Mouse (Mus musculus): ENCODE data around the gene Gm1043. TPM values are rescaled to one million over a fixed set of nuclear protein-coding genes. Genes with fewer than 3 reads are reported as not detected.

Gm1043 gene
- polyA plus RNA-seq, 1 experiment: 0.38 TPM

- Histone ChIP-seq H3K4me3 (replicated peaks; ENCODE audit: extremely low read depth, low read depth, low read length) (no peak overlapping the region), H3K4me1 (ENCODE audit: control insufficient read depth, insufficient read depth, low read length) (no peaks in the 10 kb centered on the region)
- DNase-seq: no peak
- TF ChIP-seq CTCF (IDR thresholded peaks at IDR 0.05; ENCODE audit: insufficient read depth, low read length) (no peak), POLR2A (IDR thresholded peaks at IDR 0.05; ENCODE audit: borderline replicate concordance, extremely low read depth, low read depth, low read length) (no peak)
- 64% methylated on average over 13 of the region's 13 CpGs for WGBS
Observed at GRCm38 (mm10) chr5:37064454-37065449, 20.4 kb upstream of the Gm1043 start.

DNA sequence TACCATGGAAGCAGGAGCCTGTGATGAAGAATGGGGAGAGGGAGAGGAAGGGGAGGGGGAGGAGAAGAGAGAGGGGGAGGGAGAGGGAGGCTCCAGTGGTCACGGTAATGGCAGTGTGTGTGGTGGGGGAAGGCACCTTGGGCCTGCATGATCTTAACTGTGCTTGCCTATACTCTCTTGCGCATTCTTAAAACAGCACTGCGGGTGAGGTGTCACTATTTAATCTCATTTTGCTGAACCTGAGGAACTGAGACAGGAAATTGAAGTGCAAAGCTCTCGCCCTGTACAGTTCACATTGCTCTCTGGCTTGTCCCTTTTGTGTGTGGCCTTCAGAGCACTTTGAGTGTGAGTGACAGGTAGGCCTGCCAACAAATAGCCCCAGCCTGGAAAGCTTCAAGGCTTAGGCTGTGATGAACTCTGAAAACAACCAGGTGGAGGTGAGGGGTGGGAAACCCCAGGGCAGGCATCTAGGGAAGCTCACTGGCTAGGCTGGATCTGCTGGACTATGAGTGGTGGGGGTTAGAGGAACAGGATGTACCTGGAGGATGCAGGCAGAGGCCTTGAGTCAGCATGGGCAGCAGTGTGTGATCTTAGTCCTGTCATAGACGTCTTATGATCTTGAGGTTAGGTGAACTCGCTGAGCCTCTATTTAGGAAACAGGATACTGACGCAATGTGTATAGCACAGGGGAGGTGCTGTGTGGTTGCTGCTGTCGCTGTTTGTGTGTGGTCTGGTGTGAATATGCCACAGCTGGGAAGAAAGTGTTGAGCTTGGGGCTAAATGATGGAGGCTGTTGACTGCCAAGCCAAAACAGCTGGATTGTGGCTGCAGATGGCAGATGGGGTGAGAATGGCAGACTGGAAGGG lies 18.2 kb upstream of the Gm1043 start:
- 49% methylated on average over 8 of the region's 8 CpGs for WGBS
- DNase-seq: no peak
- no peak overlapping the region for H3K4me3 ChIP-seq (replicated peaks; ENCODE audit: extremely low read depth, low read depth, low read length)

GRCm38 (mm10) chr5:37073660-37074059 lies 11.5 kb upstream of the Gm1043 start:
- H3K4me3 ChIP-seq (replicated peaks; ENCODE audit: extremely low read depth, low read depth, low read length): no peak overlapping the region
- DNase-seq: no peak
- no peak for TF ChIP-seq CTCF (IDR thresholded peaks at IDR 0.05; ENCODE audit: insufficient read depth, low read length)
- TF ChIP-seq POLR2A (IDR thresholded peaks at IDR 0.05; ENCODE audit: borderline replicate concordance, extremely low read depth, low read depth, low read length): no peak
- 61% methylated on average over 4 of the region's 4 CpGs for WGBS
- no peaks in the 10 kb centered on the region for H3K4me1 ChIP-seq (ENCODE audit: control insufficient read depth, insufficient read depth, low read length)

More for the DNA sequence above, 18.2 kb upstream of the Gm1043 start:
- no peaks in the 10 kb centered on the region for H3K4me1 ChIP-seq (ENCODE audit: control insufficient read depth, insufficient read depth, low read length)
- no peak for TF ChIP-seq POLR2A (IDR thresholded peaks at IDR 0.05; ENCODE audit: borderline replicate concordance, extremely low read depth, low read depth, low read length)
- TF ChIP-seq CTCF (IDR thresholded peaks at IDR 0.05; ENCODE audit: insufficient read depth, low read length): no peak

DNA sequence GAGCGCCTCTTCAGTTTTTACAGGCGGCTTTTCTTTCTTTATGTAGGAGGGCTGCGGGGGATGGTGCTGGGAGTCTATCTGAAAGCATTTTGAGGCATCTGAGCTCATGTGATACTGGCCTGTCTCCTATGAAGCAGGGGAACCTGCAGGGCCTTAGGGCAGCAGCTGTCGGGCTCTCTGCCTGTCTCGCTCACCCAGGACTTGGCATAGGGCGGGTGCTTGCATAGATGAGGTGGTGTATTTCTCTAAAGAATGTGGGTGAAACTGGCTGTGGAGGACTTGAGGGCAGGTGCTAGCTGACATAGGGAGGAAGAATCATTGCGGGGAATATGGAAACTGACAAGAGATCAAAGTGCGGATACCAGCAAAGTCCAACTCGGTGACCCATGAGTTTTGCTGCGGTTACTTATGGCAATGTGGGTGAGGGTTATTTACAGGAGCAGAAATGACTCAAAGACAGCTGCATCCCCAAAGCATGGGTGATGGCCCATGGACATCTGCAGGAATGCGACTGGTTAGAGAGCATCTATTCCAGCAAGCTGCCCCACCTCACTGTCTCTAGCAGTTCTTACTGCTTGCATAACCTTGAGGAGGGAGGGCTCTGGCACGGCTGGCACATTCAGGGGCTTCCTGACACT lies 8.4 kb upstream of the Gm1043 start:
- WGBS: 48% methylated on average over 12 of the region's 12 CpGs
- H3K4me1 ChIP-seq (ENCODE audit: control insufficient read depth, insufficient read depth, low read length): no peaks in the 10 kb centered on the region
- no peak for DNase-seq
- no peak for TF ChIP-seq POLR2A (IDR thresholded peaks at IDR 0.05; ENCODE audit: borderline replicate concordance, extremely low read depth, low read depth, low read length)
- TF ChIP-seq CTCF (IDR thresholded peaks at IDR 0.05; ENCODE audit: insufficient read depth, low read length): no peak
- no peak overlapping the region for H3K4me3 ChIP-seq (replicated peaks; ENCODE audit: extremely low read depth, low read depth, low read length)

DNA sequence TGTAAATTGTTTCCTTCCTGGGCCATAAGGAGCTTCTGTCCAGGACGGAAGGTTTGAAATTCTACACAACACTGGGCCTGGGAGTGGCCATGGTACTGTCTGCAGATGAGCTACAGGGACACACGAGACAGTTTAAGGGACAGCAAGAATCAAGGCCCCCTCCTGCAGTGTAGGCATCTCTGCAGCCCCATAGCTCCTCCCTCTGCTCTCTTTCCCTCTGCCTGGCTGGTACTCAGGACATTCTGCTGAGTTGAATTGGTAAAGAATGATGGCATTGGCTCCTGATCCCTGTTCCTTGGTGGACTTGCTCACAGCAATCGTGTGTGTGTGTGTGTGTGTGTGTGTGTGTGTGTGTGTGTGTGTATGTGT lies 7.9 kb upstream of the Gm1043 start:
- H3K4me3 ChIP-seq (replicated peaks; ENCODE audit: extremely low read depth, low read depth, low read length): no peak overlapping the region
- no peak for DNase-seq
- WGBS: 16% methylated on average over 3 of the region's 3 CpGs
- H3K4me1 ChIP-seq (ENCODE audit: control insufficient read depth, insufficient read depth, low read length): no peaks in the 10 kb centered on the region
- TF ChIP-seq POLR2A (IDR thresholded peaks at IDR 0.05; ENCODE audit: borderline replicate concordance, extremely low read depth, low read depth, low read length) (no peak), CTCF (IDR thresholded peaks at IDR 0.05; ENCODE audit: insufficient read depth, low read length) (no peak)

DNA sequence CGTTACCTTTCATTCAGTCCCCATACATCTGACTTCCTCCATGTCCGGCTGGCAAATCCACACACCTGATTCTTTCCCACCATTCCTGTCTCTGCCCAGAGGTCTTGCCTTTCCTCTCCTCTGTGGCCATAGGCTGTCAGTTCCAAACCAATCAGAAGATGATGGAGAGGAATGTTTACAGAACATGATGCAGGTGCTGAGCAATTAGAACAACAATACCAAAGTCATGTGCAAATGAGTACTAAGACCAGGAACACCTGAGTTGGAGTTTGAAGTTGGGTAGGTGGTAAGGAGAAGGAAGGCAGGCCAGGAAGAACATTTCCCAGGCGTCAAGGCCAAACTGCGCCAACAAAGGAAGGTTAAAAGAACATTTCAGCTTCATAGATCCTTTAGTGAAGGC lies 5.7 kb upstream of the Gm1043 start:
- no peak for DNase-seq

DNA sequence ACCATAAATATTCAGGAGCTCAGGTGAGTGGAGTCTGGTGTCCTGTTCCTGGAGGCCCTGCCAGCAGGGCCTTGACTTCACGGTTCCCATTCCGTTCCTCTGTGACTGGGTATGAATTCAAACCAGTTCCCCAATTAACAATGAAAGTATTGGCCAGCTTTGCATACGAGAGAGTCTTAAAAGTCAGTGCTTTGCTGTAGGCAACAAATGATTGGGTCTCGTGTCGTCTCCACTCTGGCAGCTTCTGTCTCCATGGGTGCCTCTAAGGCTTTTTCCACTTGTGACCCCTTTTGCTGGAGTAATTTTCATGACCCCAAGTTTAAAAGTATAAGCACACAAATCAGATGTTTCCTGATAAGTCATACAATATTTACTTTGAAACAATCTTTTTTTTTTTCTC lies 4.6 kb upstream of the Gm1043 start:
- H3K4me1 ChIP-seq (ENCODE audit: control insufficient read depth, insufficient read depth, low read length): no peaks in the 10 kb centered on the region
- 77% methylated on average over 5 of the region's 5 CpGs for WGBS
- TF ChIP-seq CTCF (IDR thresholded peaks at IDR 0.05; ENCODE audit: insufficient read depth, low read length): no peak
- TF ChIP-seq POLR2A (IDR thresholded peaks at IDR 0.05; ENCODE audit: borderline replicate concordance, extremely low read depth, low read depth, low read length): no peak

More for the DNA sequence above, 5.7 kb upstream of the Gm1043 start:
- no peaks in the 10 kb centered on the region for H3K4me1 ChIP-seq (ENCODE audit: control insufficient read depth, insufficient read depth, low read length)
- H3K4me3 ChIP-seq (replicated peaks; ENCODE audit: extremely low read depth, low read depth, low read length): no peak overlapping the region
- 85% methylated on average over 4 of the region's 4 CpGs for WGBS
- TF ChIP-seq POLR2A (IDR thresholded peaks at IDR 0.05; ENCODE audit: borderline replicate concordance, extremely low read depth, low read depth, low read length) (no peak), CTCF (IDR thresholded peaks at IDR 0.05; ENCODE audit: insufficient read depth, low read length) (no peak)

GRCm38 (mm10) chr5:37082420-37082819 lies 2.8 kb upstream of the Gm1043 start:
- 22% methylated on average over 3 of the region's 3 CpGs for WGBS
- DNase-seq: no peak
- Histone ChIP-seq H3K4me3 (replicated peaks; ENCODE audit: extremely low read depth, low read depth, low read length) (no peak overlapping the region), H3K4me1 (ENCODE audit: control insufficient read depth, insufficient read depth, low read length) (no peaks in the 10 kb centered on the region)
- no peak for TF ChIP-seq CTCF (IDR thresholded peaks at IDR 0.05; ENCODE audit: insufficient read depth, low read length)
- TF ChIP-seq POLR2A (IDR thresholded peaks at IDR 0.05; ENCODE audit: borderline replicate concordance, extremely low read depth, low read depth, low read length): no peak

More for the DNA sequence above, 4.6 kb upstream of the Gm1043 start:
- no peak overlapping the region for H3K4me3 ChIP-seq (replicated peaks; ENCODE audit: extremely low read depth, low read depth, low read length)
- DNase-seq: no peak

GRCm38 (mm10) chr5:37083209-37083770 lies 1.9 kb upstream of the Gm1043 start:
- 46% methylated on average over 7 of the region's 7 CpGs for WGBS

More at GRCm38 (mm10) chr5:37083209-37083770, 1.9 kb upstream of the Gm1043 start:
- TF ChIP-seq CTCF (IDR thresholded peaks at IDR 0.05; ENCODE audit: insufficient read depth, low read length) (no peak), POLR2A (IDR thresholded peaks at IDR 0.05; ENCODE audit: borderline replicate concordance, extremely low read depth, low read depth, low read length) (no peak)
- Histone ChIP-seq H3K4me3 (replicated peaks; ENCODE audit: extremely low read depth, low read depth, low read length) (no peak overlapping the region), H3K4me1 (ENCODE audit: control insufficient read depth, insufficient read depth, low read length) (no peaks in the 10 kb centered on the region)
- no peak for DNase-seq

Data from lung, adult 2 months (tissue).